Mouse (Mus musculus) midbrain, embryonic 10.5 days (tissue): ENCODE results near the gene Ppp1ca. TPM values are rescaled to one million over a fixed set of nuclear protein-coding genes. Genes with fewer than 3 reads are reported as not detected.

ENCODE experiments used
- DNase-seq: peaks from one replicate; pipeline ENCODE4 v3.0.0-alpha.2; 2017; ENCODE audit warnings: low spot score
- H3K27ac ChIP-seq: fragments of 300-500 bp; sonication (generic); replicated peaks from 2 replicates; pipeline ENCODE4 v1.5.1; 2016; ENCODE audit warnings: mild to moderate bottlenecking
- H3K27me3 ChIP-seq: fragments of 300-500 bp; sonication (generic); 2 replicates; pipeline ENCODE4 v1.6.1; 2016; ENCODE audit warnings: low read depth, mild to moderate bottlenecking; ENCODE audit not compliant: poor library complexity, severe bottlenecking
- H3K36me3 ChIP-seq: fragments of 300-500 bp; sonication (generic); 2 replicates; pipeline ENCODE4 v1.6.1; 2016; ENCODE audit warnings: mild to moderate bottlenecking, moderate library complexity
- H3K4me1 ChIP-seq: fragments of 300-500 bp; sonication (generic); 2 replicates; pipeline ENCODE4 v1.6.1; 2016
- H3K4me3 ChIP-seq: fragments of 300-500 bp; sonication (generic); 2 replicates; pipeline ENCODE4 v1.5.1; 2016; ENCODE audit warnings: mild to moderate bottlenecking, moderate library complexity
- H3K9me3 ChIP-seq: fragments of 300-500 bp; sonication (generic); replicated peaks from 2 replicates; pipeline ENCODE4 v1.6.1; 2016; ENCODE audit warnings: mild to moderate bottlenecking
- WGBS: fragments of 180-500 bp; shearing (Covaris S2); methylation state at CpG from one replicate; pipeline ENCODE4 v1.1.7; 2016; 5-methylcytosine and 5-hydroxymethylcytosine counted together
- polyA plus RNA-seq: library from polyadenylated mRNA; unstranded; fragments of >200 nt; fragmentation: Nextera tagmentation; extraction: Ambion mirVana; gene quantifications from 2 replicates; pipeline ENCODE4 v1.2.1, GENCODE M21; 2016

The Ppp1ca gene
- polyA plus RNA-seq, 1 experiment from 2014 or later: 1,059 TPM

GRCm38 (mm10) chr19:4149764-4150461 is 42.0 kb upstream of the Ppp1ca start:
- Histone ChIP-seq H3K36me3 (peaks cover 44% of the 10 kb centered on the region), H3K27ac (no peak overlapping the region), H3K9me3 (peaks cover 6% of the 10 kb centered on the region; the same call in 1 of the 2 replicates), H3K27me3 (no peaks in the 10 kb centered on the region), H3K4me1 (peaks cover 33% of the 10 kb centered on the region), H3K4me3 (peak overlapping the region; percentile 84)
- DNase-seq: no peak
- 90% methylated on average over 17 of the region's 17 CpGs for WGBS

GRCm38 (mm10) chr19:4150567-4151487 is 41.0 kb upstream of the Ppp1ca start:
- DNase-seq: no peak
- Histone ChIP-seq H3K4me1 (peaks cover 36% of the 10 kb centered on the region), H3K27me3 (no peaks in the 10 kb centered on the region), H3K4me3 (peak overlapping the region; percentile 14; the same call in 1 of the 2 replicates), H3K9me3 (peaks cover 4% of the 10 kb centered on the region; the same call in 1 of the 2 replicates), H3K27ac (no peak overlapping the region), H3K36me3 (peaks cover 49% of the 10 kb centered on the region)
- 89% methylated on average over 22 of the region's 22 CpGs for WGBS

GRCm38 (mm10) chr19:4151488-4151860 is 40.4 kb upstream of the Ppp1ca start:
- H3K4me3 ChIP-seq: no peak overlapping the region
- H3K36me3 ChIP-seq: peaks cover 55% of the 10 kb centered on the region
- H3K27ac ChIP-seq: no peak overlapping the region
- no peaks in the 10 kb centered on the region for H3K27me3 ChIP-seq
- 79% methylated on average over 5 of the region's 5 CpGs for WGBS
- H3K9me3 ChIP-seq: no peaks in the 10 kb centered on the region
- DNase-seq: no peak
- H3K4me1 ChIP-seq: peaks cover 42% of the 10 kb centered on the region

- H3K36me3 ChIP-seq: peaks cover 59% of the 10 kb centered on the region
- H3K4me3 ChIP-seq: no peak overlapping the region
- peaks cover 42% of the 10 kb centered on the region for H3K4me1 ChIP-seq
- no peaks in the 10 kb centered on the region for H3K27me3 ChIP-seq
- WGBS: 87% methylated on average over 5 of the region's 5 CpGs
- no peak for DNase-seq
- H3K9me3 ChIP-seq: no peaks in the 10 kb centered on the region
- no peak overlapping the region for H3K27ac ChIP-seq
Observed at GRCm38 (mm10) chr19:4151898-4152297, 40.0 kb upstream of the Ppp1ca start.

GRCm38 (mm10) chr19:4152445-4153231 is 39.2 kb upstream of the Ppp1ca start:
- H3K4me3 ChIP-seq: no peak overlapping the region
- no peaks in the 10 kb centered on the region for H3K27me3 ChIP-seq
- H3K27ac ChIP-seq: no peak overlapping the region
- peaks cover 37% of the 10 kb centered on the region for H3K4me1 ChIP-seq
- H3K36me3 ChIP-seq: peaks cover 67% of the 10 kb centered on the region
- H3K9me3 ChIP-seq: no peaks in the 10 kb centered on the region
- DNase-seq: no peak
- WGBS: 86% methylated on average over 8 of the region's 8 CpGs

- 75% methylated on average over 11 of the region's 11 CpGs for WGBS
- Histone ChIP-seq H3K9me3 (no peaks in the 10 kb centered on the region), H3K27ac (no peak within 1 kb of the TSS; the same call in 1 of the 2 replicates), H3K4me1 (peaks cover 31% of the 10 kb centered on the region), H3K4me3 (no peak within 1 kb of the TSS), H3K27me3 (no peaks in the 10 kb centered on the region), H3K36me3 (peaks cover 73% of the 10 kb centered on the region)
- no peak for DNase-seq
Observed at GRCm38 (mm10) chr19:4153232-4153654, 38.6 kb upstream of the Ppp1ca start, which contains the start of gene Ptprcap. Gene Ptprcap, plus strand, starts transcription at chr19:4153604.

GRCm38 (mm10) chr19:4154437-4155222 is 37.2 kb upstream of the Ppp1ca start:
- Histone ChIP-seq H3K4me3 (no peak overlapping the region), H3K27me3 (no peaks in the 10 kb centered on the region), H3K4me1 (peaks cover 20% of the 10 kb centered on the region), H3K36me3 (peaks cover 87% of the 10 kb centered on the region), H3K27ac (no peak overlapping the region; the same call in 1 of the 2 replicates), H3K9me3 (no peaks in the 10 kb centered on the region)
- no peak for DNase-seq
- WGBS: 83% methylated on average over 13 of the region's 13 CpGs

GRCm38 (mm10) chr19:4155223-4156072 is 36.4 kb upstream of the Ppp1ca start:
- H3K27ac ChIP-seq: peak overlapping the region; percentile 3; the same call in 1 of the 2 replicates
- no peak for DNase-seq
- no peaks in the 10 kb centered on the region for H3K9me3 ChIP-seq
- no peak overlapping the region for H3K4me3 ChIP-seq
- WGBS: 80% methylated on average over 6 of the region's 6 CpGs
- peaks cover 85% of the 10 kb centered on the region for H3K36me3 ChIP-seq
- H3K27me3 ChIP-seq: no peaks in the 10 kb centered on the region
- H3K4me1 ChIP-seq: peaks cover 14% of the 10 kb centered on the region

GRCm38 (mm10) chr19:4156073-4156579 is 35.7 kb upstream of the Ppp1ca start:
- DNase-seq: no peak
- no peaks in the 10 kb centered on the region for H3K27me3 ChIP-seq
- no peak overlapping the region for H3K4me3 ChIP-seq
- H3K27ac ChIP-seq: peak overlapping the region; percentile 3; the same call in 1 of the 2 replicates
- peaks cover 85% of the 10 kb centered on the region for H3K36me3 ChIP-seq
- no peaks in the 10 kb centered on the region for H3K9me3 ChIP-seq
- H3K4me1 ChIP-seq: peaks cover 11% of the 10 kb centered on the region
- 68% methylated on average over 20 of the region's 20 CpGs for WGBS

- Histone ChIP-seq H3K27ac (no peak overlapping the region), H3K36me3 (peaks cover 83% of the 10 kb centered on the region), H3K4me3 (no peak overlapping the region), H3K4me1 (peaks cover 11% of the 10 kb centered on the region), H3K27me3 (no peaks in the 10 kb centered on the region), H3K9me3 (no peaks in the 10 kb centered on the region)
- WGBS: 92% methylated on average over 12 of the region's 12 CpGs
- no peak for DNase-seq
Observed at GRCm38 (mm10) chr19:4156771-4157170, 35.1 kb upstream of the Ppp1ca start.

GRCm38 (mm10) chr19:4159049-4159448 is 32.8 kb upstream of the Ppp1ca start:
- H3K9me3 ChIP-seq: no peaks in the 10 kb centered on the region
- H3K27me3 ChIP-seq: no peaks in the 10 kb centered on the region
- DNase-seq: no peak
- no peak overlapping the region for H3K27ac ChIP-seq
- H3K36me3 ChIP-seq: peaks cover 61% of the 10 kb centered on the region
- 96% methylated on average over 8 of the region's 8 CpGs for WGBS
- H3K4me1 ChIP-seq: peaks cover 28% of the 10 kb centered on the region
- H3K4me3 ChIP-seq: no peak overlapping the region
